Mouse (Mus musculus) thymus, adult 2 months (tissue): ENCODE measurements around the gene Nepn.

Experiments used
- CTCF ChIP-seq: fragments of 200-500 bp; IDR thresholded peaks from 2 replicates; pipeline ENCODE4 v1.5.1; 2012; ENCODE audit warnings: mild to moderate bottlenecking, control low read depth, low read length, moderate library complexity, borderline replicate concordance; ENCODE audit not compliant: control insufficient read depth, poor library complexity, insufficient read depth; ENCODE audit errors: extremely low read depth
- POLR2A ChIP-seq: fragments of 200-500 bp; IDR thresholded peaks from 2 replicates; pipeline ENCODE4 v1.6.1; 2012; ENCODE audit warnings: mild to moderate bottlenecking, low read length, control low read depth, moderate library complexity; ENCODE audit not compliant: control insufficient read depth, poor library complexity, insufficient read depth; ENCODE audit errors: extremely low read depth

GRCm38 (mm10) chr10:52434836-52435235, 46.1 kb downstream of the Nepn start:
- TF ChIP-seq CTCF (no peak), POLR2A (no peak)
